ENCODE assay signal across 8 mouse cellular contexts in genomic region chr8:80492987-80493441, GRCm38 (mm10). TPM values are rescaled to one million over a fixed set of nuclear protein-coding genes. Genes with fewer than 3 reads are reported as not detected.
A peak's percentile ranks its signal among the peaks of the same experiment; 100 is the strongest.
DNase-seq lines count a peak whose midpoint lies in the region; ATAC-seq lines count a peak whose summit lies in the region.

No protein-coding gene starts in this region.

- H3K4me3 ChIP-seq in forebrain, embryonic 11.5 days (ENCODE audit: low read depth, low read length), result peak overlapping the region; percentile 48
- peak overlapping the region; percentile 34 for H3K4me3 ChIP-seq in hindbrain, embryonic 14.5 days (replicated peaks; ENCODE audit: low read length)

- peak overlapping the region; percentile 68 for H3K4me2 ChIP-seq in forebrain, embryonic 11.5 days (ENCODE audit: low read depth, low read length, severe bottlenecking)
- H3K4me2 ChIP-seq in hindbrain, embryonic 14.5 days (replicated peaks), result peak overlapping the region; percentile 56

- peak; percentile 80 for DNase-seq in Muller cell, postnatal 12 days (ENCODE audit: inconsistent ontology term)
- peak; percentile 86 for DNase-seq in c-Kit-positive CD71-positive TER-119-positive erythroid progenitor cells, embryonic 14.5 days (ENCODE audit: low spot score)
- peak; percentile 82 for DNase-seq in forebrain, embryonic 11.5 days (ENCODE audit: low spot score)
- peak; percentile 74 for DNase-seq in hindbrain, embryonic 14.5 days (ENCODE audit: low spot score)
- peak; percentile 51 to 55 for DNase-seq in left cerebral cortex, adult 18-20 months (ENCODE audit: low spot score in 2 of 2)
- peak; percentile 34 to 57 for DNase-seq in lung, postnatal 4 days
- DNase-seq in retina, embryonic 14.5 days (ENCODE audit: low spot score), result peak; percentile 83
- DNase-seq in thymus, postnatal 36 days, result peak; percentile 59 to 60

- H3K36me3 ChIP-seq in forebrain, embryonic 11.5 days (ENCODE audit: control insufficient read depth, insufficient read depth, low read length), result no peaks in the 10 kb centered on the region
- H3K36me3 ChIP-seq in hindbrain, embryonic 14.5 days (replicated peaks; ENCODE audit: control insufficient read depth, insufficient read depth), result no peaks in the 10 kb centered on the region

- H3K27me3 ChIP-seq in forebrain, embryonic 11.5 days (ENCODE audit: control insufficient read depth, insufficient read depth, low read length), result no peaks in the 10 kb centered on the region
- H3K27me3 ChIP-seq in hindbrain, embryonic 14.5 days (ENCODE audit: control insufficient read depth, insufficient read depth, low read length), result no peaks in the 10 kb centered on the region

- under 1% methylated on average over 16 of the region's 16 CpGs for WGBS in forebrain, embryonic 11.5 days
- whole genome bisulfite sequencing in hindbrain, embryonic 14.5 days, result under 1% methylated on average over 16 of the region's 16 CpGs

- peak; percentile 82 for ATAC-seq in forebrain, embryonic 11.5 days (replicated peaks; ENCODE audit: low FRiP score)
- peak; percentile 89 for ATAC-seq in hindbrain, embryonic 14.5 days (ENCODE audit: low FRiP score)

- H3K4me1 ChIP-seq in forebrain, embryonic 11.5 days (replicated peaks; ENCODE audit: control insufficient read depth, insufficient read depth, low read length), result no peaks in the 10 kb centered on the region
- H3K4me1 ChIP-seq in hindbrain, embryonic 14.5 days (replicated peaks; ENCODE audit: control insufficient read depth, insufficient read depth, low read length), result 0 out of 2 replicates have a peak, but pooled peaks cover 6% of the 10 kb centered on the region

- no peaks in the 10 kb centered on the region for H3K9me3 ChIP-seq in forebrain, embryonic 11.5 days (ENCODE audit: control insufficient read depth, low read length)
- no peaks in the 10 kb centered on the region for H3K9me3 ChIP-seq in hindbrain, embryonic 14.5 days (ENCODE audit: control insufficient read depth, low read length)

- H3K27ac ChIP-seq in forebrain, embryonic 11.5 days (ENCODE audit: low read depth, low read length), result no peak overlapping the region
- H3K27ac ChIP-seq in hindbrain, embryonic 14.5 days, result no peak overlapping the region

- H3K9ac ChIP-seq in forebrain, embryonic 11.5 days (ENCODE audit: low read length), result peak overlapping the region; percentile 56
- peak overlapping the region; percentile 24 for H3K9ac ChIP-seq in hindbrain, embryonic 14.5 days

RNA-seq across cellular contexts. Expression of gene Gypa, which starts 0.6 kb away (rescaled TPM):
- polyA plus RNA-seq in forebrain, embryonic 11.5 days (2014; fragmentation: Nextera tagmentation; extraction: Ambion mirVana), result 16.8 and 18.9 TPM in 2 replicates
- 2.4 and 2.9 TPM in 2 replicates for polyA plus RNA-seq in hindbrain, embryonic 14.5 days (2014; fragmentation: Nextera tagmentation; extraction: Ambion mirVana)
- under 1 TPM in 1 of 2 experiments, not detected in 1; 0.19 TPM for total RNA-seq in left cerebral cortex, adult 18-20 months (2021)
